ENCODE assay signal across 20 mouse cellular contexts in genomic region chr6:117180303-117180702, GRCm38 (mm10).
"Had no signal": no experiment of that assay in that cellular context is flagged by ENCODE, and none has a peak within 500 bp of the region (broad histone marks: within the 10 kb centered on the region; RNA-seq: fewer than 3 reads in every experiment).

No protein-coding gene starts in this region.

- H3K4me3 ChIP-seq: left cerebral cortex, adult 2 months; megakaryocyte, embryonic 14.5 days; midbrain, embryonic 13.5 days; neural tube, embryonic 12.5 days; neural tube, embryonic 15.5 days had no signal

- H3K9me3 ChIP-seq: megakaryocyte, embryonic 14.5 days; midbrain, embryonic 13.5 days; neural tube, embryonic 12.5 days; neural tube, embryonic 15.5 days had no signal

- H3K4me1 ChIP-seq: megakaryocyte, embryonic 14.5 days; neural tube, embryonic 15.5 days had no signal

- H3K4me2 ChIP-seq: lung, embryonic 14.5 days; midbrain, embryonic 13.5 days; neural tube, embryonic 12.5 days; neural tube, embryonic 15.5 days had no signal

- DNase-seq: kidney, adult 2 months; kidney, postnatal 10 days; kidney, postnatal 36 days; layer of hippocampus, postnatal 36 days; lung, embryonic 14.5 days; lung, postnatal 36 days; right cerebral cortex, adult 18-20 months; right cerebral cortex, postnatal 14 days; right cerebral cortex, postnatal 4 days; thymus, adult 2 months; thymus, postnatal 14 days; thymus, postnatal 4 days had no signal

- H3K27ac ChIP-seq: left cerebral cortex, adult 2 months; midbrain, embryonic 13.5 days; neural tube, embryonic 12.5 days; neural tube, embryonic 15.5 days; stomach, postnatal 0 days had no signal

- H3K36me3 ChIP-seq: midbrain, embryonic 13.5 days; neural tube, embryonic 12.5 days; neural tube, embryonic 15.5 days had no signal

- ATAC-seq: intestine, postnatal 0 days; lung, postnatal 0 days; midbrain, embryonic 13.5 days had no signal

- H3K9ac ChIP-seq: lung, embryonic 14.5 days; midbrain, embryonic 13.5 days; neural tube, embryonic 12.5 days; neural tube, embryonic 15.5 days had no signal
